Mouse (Mus musculus) kidney, postnatal 25 days (tissue): ENCODE data around the gene Dnah5.

Experiments used
- DNase-seq, 2 experiments: peaks; one replicate each; pipeline ENCODE4 v3.0.0; 2021; ENCODE audit warnings: mixed read lengths in 2 of 2

Dnah5 gene

DNA sequence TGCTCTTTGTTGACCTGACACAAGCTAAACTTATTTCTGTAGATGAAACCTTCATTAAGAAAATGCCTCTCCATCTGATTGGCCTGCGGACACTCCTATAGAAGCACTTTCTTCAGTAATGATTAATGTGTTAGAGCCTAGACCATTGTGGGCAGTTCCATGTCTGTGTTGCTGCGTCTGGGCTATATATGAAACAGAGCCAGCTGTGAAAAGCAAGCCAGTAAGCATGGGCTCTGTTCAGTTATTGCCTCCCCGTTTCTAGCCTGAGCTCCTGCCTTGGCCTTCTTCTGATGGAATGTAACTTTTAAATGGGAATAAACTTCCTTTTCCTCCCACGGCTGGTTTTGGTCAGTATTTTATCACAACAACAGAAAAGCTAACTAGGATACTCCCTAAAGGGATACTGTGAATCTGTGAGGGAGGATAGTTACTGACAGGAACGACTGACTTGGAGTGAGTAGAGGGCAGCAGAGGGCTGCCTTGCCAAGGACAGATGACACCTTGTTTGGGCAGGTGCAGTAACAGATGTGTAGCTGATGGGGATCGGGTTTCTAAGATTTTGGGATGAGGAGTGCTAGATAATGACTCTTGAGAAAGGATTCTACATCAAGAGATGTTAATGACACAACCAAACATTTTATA is 270.3 kb downstream of the Dnah5 start:
- no peak for DNase-seq

DNA sequence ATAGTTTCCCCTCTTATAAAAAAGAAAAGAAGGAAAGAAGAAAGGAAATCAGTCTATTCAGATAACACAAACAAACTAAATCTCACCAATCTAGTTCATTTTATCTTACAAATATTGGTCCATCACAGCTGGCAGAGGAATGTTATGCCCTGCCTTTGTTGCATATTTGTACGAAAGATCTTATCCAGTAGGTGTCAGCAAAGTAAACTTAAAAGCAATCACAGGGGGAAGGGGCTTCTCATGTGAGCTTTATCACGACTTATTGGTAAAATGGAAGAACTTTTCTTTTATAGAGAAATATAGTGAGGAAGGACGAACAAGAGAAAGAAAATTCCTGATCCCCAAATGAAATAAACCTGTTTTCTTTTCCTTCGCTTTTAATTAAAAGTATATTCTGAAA is 299.3 kb downstream of the Dnah5 start:
- no peak for DNase-seq

DNA sequence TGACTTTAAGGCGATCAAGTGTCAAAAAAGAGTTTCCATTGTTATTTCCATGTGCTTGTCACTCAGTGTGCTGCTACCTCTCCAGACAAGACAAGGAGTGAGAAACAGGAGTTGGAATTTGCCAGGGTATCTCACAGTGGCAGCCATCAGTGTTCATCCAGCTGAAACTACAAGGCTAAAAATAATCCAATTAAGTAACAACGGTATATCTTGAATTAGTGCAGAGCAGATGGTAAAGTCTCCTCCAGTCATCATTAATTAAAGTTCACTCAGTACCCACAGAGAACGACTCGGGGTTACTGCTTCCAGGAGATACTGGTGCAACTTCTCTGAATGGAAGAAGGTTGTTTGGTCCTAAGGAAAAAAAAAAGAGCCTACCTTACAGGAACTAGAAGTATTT is 311.6 kb downstream of the Dnah5 start:
- no peak for DNase-seq
